Mouse (Mus musculus) naive thymus-derived CD4-positive, alpha-beta T cell, adult 2 months (primary cell): ENCODE results near the gene Magoh.

Source experiments
- DNase-seq: peaks from one replicate; pipeline ENCODE4 v3.0.0-alpha.2; 2011; ENCODE audit warnings: low read depth

Gene Magoh

DNA sequence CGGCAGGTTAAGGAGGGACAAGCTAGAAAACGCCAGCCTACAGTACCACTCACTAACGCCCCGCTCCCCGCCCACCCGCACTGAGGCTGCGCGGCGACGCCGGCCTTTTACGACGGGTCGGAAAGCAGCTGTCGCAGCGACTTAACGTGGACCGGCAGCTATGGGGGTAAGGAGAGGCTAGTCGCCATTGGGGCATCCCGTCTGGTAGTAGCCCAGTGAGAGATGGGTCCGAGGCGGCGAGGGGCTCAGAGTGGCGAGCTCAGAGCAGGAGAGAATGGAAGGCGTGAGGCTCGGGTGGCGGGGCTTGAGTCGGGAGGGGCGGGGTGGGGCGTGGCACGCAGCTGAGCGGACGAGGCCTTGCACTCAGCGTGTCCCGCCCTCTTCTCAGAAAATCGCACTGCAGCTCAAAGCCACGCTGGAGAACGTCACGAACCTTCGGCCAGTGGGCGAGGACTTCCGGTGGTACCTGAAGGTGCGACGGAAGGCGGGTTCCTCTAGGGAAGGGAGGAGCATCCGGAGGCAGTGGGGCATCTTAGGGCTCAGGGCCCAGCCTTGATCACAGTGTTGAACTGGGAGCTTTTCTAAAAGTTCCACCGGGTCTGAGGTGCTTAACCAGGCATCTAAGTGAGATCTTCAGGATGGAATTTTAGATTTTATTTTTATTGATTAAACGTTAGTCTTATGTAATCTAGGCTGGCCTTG is 10.3 kb downstream of the Magoh start, which contains the start of gene 0610037L13Rik:
0610037L13Rik (plus strand) TSS at position 83 of the 702 bp plus-strand sequence.
- peak; percentile 95 for DNase-seq

DNA sequence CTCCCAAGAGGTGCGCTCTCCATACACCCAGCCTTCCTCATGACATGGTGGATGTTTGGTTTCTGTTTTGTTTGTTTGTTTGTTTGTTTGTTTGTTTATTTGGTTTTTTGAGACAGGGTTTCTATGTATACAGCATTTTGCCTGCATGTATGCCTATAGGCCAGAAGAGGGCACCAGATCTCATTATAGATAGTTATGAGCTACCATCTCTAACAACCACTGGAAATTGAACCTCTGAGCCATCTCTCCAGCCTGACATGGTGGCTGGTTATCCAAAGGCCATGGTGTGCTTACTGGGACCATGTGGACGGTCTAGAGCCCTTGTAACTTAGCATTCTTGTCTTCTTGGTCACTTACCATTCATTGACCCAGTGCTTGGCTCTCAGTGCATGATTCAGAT is 13.1 kb downstream of the Magoh start:
- DNase-seq: peak; percentile 50

GRCm38 (mm10) chr4:107899211-107899927 is 19.8 kb downstream of the Magoh start:
- DNase-seq: no peak

DNA sequence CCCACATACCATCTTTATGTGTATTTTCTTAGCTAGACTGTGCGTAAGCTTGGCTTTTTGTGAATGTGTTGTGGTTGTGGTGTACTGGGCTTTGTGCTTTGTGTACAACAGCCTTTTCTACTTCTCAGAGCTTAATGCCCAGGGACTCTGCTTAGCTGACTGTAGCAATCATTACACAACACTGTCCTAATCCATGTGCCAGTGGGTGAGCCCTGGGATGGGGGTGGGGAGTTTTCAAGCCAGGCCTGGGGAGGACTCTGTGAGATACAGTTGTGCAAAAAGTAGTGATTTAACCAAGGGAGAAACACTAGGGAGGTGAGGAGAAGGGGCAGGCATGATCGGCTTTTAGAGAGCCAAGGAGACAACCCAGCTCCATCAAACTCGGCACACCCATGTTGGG is 20.7 kb downstream of the Magoh start:
- DNase-seq: no peak

- DNase-seq: no peak
Measured at GRCm38 (mm10) chr4:107904252-107904651, 24.7 kb downstream of the Magoh start.

GRCm38 (mm10) chr4:107906561-107906960 is 27.0 kb downstream of the Magoh start:
- DNase-seq: no peak

GRCm38 (mm10) chr4:107910020-107910419 is 30.5 kb downstream of the Magoh start:
- no peak for DNase-seq

DNA sequence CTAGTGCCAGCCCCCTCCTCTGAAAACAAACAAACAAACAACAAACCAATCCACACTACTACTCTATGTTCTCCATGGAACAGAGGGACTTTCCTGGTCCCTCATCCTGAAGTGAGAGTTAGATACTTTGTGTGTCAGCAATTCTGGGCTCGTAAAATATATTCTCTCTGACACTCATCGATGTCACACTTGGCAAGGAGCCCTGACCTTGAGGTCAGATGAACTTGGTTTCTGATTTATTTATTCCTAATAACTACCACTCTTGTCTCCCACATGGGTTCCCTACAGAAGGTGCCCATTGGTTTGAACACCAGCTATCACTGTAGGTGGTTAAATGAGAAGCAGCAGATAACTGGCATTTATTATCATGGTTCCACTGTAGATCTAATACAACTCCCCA is 40.8 kb downstream of the Magoh start:
- no peak for DNase-seq

GRCm38 (mm10) chr4:107921152-107921695 is 41.7 kb downstream of the Magoh start:
- DNase-seq: no peak

- no peak for DNase-seq
Measured at GRCm38 (mm10) chr4:107921952-107922351, 42.4 kb downstream of the Magoh start.

DNA sequence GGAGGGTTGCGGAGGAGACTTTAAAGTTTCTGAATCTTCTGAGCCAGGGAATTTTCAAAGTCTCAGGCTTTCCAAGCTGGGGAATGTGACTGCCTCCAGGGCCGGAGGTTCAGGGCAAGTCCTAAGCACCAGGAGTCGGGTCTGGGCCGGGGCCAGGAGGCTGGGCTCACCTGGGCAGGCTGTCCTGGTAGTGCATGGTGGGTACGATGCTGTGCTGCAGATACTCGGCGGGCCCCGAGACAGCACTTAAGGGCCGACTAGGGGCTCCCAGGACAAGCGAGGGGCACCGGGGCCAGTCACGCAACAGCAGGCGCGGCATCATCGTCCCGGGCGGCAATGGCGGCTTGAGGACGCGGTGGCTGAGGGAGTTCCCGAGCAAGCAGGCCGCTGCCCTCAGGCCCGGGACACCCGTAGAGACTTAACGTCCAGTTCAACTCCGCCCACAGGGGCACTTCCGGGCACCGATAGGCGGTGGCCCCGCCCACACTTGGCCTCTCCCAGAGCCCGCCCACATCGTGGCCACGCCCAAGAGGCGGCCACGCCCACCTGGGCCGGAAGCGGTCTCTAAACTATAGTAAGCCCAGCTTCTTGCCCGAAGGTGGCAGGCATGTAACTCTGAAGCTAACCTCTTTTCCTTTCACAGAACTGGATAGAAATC is 43.7 kb downstream of the Magoh start, which contains the start of gene Cpt2:
Cpt2 (minus strand) TSS at position 466 of the 658 bp plus-strand sequence.
- peak; percentile 96 for DNase-seq

DNA sequence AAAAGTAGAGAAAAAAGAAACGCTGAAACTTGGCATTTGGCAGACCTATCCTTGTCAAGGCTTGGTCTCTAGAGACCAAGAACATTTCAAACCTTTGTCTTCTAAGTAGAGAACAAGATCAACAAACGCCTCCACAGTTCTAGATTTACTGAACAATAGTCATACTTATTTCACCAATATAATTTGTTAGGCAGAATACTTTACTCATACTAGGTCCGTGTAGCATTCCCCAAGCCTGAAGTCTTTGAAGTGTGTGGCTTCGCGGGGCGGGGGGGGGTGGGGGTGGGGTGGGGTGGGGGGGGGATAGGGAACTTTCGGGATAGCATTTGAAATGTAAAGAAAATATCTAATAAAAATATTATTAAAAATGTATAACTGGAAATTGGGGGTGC is 44.2 kb downstream of the Magoh start:
- no peak for DNase-seq

DNA sequence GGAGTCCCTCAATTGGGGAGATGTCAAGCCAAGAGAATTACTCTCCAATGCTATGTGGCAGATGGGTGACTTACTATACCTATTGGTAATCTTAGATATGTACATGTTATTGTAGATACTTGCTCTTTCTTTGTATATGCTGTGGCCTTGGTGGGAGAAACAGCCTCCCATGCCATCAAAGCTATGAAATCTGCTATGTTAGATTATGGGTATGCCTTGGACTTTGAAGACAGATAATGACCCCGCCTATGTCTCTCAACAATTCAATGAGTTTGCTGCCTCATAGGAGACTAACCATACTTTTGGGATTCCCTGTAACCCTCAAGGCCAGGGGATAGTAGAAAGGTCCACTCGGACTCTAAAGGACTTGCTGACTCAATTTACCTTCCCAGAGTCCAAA is 48.7 kb downstream of the Magoh start:
- DNase-seq: no peak

DNA sequence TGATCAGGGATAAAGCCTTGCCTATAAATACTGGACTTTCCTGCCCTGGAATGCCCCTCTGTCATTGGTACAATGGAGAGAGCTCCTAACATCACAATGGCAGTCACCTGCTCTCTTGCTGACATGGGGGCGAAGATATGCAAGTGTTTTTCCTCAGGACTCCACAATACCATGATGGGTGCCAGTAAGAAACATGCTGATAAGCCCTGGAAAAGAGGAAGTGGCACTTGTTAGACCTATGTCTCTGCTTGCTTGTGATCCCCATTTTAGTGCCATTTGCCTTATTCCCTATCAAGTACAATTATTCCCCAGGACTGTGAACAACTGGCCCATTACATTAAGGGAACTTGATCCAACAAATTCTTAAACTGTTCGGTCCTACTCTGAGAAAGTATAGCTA is 49.2 kb downstream of the Magoh start:
- DNase-seq: no peak

DNA sequence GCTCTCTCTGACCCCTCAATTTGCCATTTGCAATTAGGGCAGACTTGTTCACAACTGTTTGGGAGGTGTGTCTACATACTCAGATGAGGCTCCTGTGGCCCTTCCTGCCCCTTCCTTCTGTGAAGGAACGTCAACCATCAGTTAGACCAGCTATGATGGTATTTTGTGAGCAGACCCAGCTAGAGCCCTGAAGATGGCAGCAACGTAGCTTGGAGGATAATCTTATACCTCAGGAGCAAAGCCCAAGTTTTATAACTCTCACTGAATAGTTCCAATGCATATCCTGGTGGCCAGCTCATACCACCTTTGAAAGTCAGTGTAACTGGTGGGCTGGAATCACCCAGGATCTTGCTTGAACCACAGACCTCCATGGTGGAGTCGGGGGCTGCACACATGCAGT is 51.9 kb downstream of the Magoh start:
- no peak for DNase-seq

GRCm38 (mm10) chr4:107933239-107933638 is 53.7 kb downstream of the Magoh start:
- DNase-seq: no peak

DNA sequence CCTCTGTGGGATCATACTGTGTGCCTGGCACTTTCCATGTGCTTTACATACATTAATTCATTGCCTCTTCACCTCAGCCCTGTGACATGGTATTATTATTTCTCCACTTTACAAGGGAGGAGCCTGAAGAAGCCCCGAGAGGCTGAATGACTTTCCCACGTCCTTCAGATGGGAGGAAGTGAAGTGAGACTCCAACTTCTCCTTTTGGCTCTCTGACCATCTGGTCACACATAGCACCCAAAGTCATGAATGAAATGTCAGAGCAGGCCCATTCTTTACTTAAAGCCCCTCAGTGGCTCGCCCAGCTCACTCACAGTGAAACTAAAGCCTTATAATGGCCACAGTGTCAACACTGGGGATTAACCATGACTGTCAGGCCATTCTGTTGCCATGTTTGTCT is 55.7 kb downstream of the Magoh start:
- no peak for DNase-seq
